Mouse (Mus musculus): ENCODE measurements around the gene Ppp2r1a. TPM values are rescaled to one million over a fixed set of nuclear protein-coding genes. Genes with fewer than 3 reads are reported as not detected.

Ppp2r1a gene
- total RNA-seq (2021): 100 to 1,000 TPM; 282 to 298 TPM
- polyA plus RNA-seq (2012; rRNA removed): 164 and 223 TPM in 2 replicates
- long read RNA-seq, transcript Ppp2r1a-201 (15 exons, 2,410 nt): major isoform, 241 of 392 reads
- long read RNA-seq, partial matches to known transcripts: 145 of 392 reads
- long read RNA-seq, other reads (novel, unspliced or antisense): 6 of 392 reads

DNA sequence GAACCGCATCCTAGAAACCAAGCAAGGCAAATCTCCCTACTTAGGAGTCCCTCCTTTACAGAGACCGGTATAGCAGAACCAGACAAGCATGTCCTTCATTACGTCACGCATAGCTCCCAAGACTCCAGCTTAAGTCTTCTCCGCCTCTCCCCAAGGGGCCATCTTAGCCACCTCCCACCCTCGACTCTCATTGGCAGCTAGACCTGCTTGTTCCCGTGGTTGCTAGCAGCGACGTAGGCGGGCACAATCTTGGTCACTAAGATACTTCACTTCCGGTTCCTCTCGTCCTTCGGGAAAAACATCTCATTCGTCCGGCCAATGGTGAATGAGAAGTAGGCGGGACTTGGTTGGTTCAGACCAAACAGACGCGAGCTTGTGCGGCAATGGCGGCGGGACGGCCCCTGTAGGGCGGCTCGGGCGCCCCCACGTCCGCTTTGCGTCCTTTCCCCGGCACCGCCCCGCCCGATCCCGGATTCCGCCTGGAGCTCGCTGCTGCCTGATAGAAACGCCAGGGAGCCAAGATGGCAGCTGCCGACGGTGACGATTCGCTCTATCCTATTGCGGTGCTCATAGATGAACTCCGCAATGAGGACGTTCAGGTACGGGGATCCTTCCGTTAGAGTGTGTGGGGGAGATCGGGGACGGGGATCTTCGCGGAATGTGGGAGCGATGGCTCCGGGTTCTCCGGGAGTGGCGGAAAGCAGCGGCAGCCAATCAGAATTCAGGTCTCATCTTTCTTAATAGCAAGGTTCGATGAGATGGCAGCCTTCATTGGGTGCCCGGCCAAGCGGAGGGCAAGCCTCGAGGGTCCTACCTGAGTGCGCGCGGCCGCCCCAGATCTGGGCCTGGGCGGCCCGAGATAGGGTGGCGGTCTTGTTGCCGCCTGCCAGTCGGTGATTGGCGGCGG is at the start of gene Ppp2r1a:
Ppp2r1a (plus strand) TSS at position 327 of the 907 bp plus-strand sequence.
- DNase-seq: peak; percentile 99

DNA sequence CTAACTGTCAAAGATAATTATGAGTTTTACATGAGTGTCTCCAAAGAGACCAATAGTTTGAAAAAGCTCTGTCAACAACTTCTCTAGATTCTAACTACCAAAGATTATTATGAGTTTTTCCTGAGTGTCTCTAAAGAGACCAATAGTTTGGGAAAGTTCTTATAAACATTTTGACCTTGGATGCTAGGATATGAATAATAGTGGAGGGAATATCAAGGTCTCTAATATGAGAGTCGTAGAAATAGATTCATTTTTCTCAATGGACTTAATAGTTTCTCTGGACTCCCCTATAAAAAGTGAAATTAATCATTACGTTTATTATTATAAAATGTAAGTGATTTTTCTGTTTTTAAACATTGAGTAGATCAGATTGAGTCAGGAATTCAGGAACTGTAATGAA is 40.1 kb upstream of the Ppp2r1a start, which contains the start of gene Vmn1r231:
Vmn1r231 (minus strand) TSS at position 101 of the 400 bp plus-strand sequence.
- DNase-seq: no peak

DNA sequence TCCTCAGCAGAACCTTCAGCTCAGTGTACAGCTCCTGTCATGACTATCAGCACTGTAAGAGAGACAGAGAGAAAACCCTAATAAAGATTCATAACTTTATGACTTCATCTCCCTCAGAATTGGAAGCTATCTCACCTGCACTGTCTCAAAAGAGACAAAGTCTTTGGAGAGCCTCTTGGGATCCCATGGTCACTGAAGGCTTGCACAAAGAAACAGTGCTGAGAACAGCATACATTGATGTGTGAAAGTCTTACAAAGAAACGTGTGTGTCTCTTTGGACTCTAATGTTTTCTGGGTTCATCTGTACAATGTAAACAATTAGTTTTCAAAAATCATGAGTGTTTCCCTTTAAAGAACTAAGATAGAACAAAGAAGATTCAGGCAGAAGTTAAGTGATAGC is 25.5 kb upstream of the Ppp2r1a start, which contains the start of gene Vmn1r232:
Vmn1r232 (minus strand) TSS at position 101 of the 400 bp plus-strand sequence.
- DNase-seq: no peak

DNA sequence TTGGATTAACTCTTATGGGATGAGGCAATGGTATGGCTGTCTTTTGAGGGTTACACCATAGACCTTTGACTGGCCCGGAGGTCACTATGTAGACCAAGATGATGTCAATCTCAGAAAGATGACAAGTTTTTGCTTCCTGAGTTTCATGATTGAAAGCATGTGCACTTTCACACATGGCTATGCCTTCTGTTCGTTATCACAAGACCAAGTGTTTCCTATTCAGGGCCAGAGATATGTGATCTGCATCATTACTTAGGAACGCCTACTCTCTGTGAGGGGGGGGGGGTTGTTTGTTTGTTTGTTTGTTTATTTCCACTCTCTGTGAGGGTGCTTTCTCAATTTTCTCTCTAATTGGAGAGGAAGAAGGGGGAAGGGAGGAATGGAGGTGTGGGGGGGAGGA is 885 bp upstream of the Ppp2r1a start:
- DNase-seq: no peak

DNA sequence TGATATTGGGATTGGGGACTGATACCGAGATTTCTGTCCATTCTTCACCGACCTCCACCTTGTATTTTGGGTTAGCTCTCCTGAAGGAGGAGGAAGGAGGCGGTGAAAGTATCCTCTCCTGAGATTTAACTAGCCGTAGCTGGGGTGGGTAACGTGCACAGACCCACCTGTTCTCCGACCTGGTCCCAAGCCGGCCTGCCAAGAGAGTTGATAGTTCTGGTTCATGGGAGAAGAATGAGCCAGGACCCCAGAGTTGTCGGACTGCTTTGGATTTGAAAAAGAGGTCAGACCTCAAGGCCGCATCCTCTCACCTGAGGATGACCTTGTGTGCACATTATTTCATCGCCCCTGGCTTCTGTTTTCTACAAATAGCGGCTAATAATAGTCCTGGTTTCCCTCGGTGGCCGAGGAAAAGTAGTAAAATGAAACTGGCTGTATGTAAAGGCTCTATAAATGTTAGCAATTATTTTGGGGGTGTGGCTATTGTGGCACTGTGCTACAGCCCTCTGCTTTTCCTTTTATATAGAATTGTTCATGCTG is 985 bp downstream of the Ppp2r1a start:
- no peak for DNase-seq

DNA sequence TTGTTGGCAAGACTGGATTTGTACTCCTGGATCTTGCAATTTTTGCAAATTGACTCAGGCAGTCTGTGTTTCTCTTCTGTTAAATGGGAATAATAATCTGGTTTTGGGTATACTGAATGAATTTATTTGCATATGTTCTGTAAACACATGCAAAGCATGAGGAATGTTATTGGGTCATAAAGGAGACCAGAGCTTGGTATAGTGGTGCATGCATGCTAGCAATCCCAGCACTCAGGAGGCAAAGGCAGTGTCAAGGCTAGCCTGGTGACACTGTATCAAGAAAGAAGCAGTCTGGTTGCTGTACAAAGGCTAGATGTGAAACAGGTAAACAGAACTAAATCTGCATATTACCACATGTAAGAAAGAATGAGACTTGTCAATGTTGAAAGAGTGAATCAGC is 1.5 kb downstream of the Ppp2r1a start:
- no peak for DNase-seq

DNA sequence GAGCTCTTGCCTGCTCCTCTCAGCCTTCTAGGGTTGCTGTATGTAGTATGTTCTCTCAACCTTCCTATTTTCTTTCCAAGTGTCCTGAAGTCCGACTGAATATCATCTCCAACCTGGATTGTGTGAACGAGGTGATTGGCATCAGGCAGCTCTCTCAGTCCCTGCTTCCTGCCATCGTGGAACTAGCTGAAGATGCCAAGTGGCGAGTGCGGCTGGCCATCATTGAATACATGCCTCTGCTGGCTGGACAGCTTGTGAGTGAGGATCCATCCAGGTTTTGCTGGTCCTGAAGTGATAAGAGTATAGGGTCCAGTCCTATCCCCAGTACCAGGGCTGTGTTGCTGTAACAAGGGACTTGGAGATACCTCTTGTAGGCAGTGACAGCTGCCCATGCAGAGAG is 15.3 kb downstream of the Ppp2r1a start:
- DNase-seq: no peak

DNA sequence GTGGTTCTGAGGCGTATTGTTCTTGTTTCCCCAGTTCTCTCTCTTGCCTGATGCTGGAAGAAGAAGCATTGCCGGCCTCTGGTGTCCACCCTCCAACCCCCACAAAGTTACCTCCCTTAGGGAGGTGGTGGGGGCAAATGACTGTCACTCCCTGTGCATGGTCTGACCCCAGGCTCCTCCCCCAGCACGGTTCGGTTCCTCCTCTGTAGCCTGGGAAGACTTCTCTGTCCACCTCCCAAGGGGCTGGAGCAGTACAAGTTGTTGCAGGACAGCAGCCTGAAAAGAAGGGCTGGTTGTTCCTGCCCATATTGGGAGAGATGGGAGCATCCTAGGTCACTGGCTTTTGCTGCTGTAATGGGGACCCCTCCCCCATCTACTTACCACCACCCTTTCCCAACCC is 20.3 kb downstream of the Ppp2r1a start:
- DNase-seq: no peak

DNA sequence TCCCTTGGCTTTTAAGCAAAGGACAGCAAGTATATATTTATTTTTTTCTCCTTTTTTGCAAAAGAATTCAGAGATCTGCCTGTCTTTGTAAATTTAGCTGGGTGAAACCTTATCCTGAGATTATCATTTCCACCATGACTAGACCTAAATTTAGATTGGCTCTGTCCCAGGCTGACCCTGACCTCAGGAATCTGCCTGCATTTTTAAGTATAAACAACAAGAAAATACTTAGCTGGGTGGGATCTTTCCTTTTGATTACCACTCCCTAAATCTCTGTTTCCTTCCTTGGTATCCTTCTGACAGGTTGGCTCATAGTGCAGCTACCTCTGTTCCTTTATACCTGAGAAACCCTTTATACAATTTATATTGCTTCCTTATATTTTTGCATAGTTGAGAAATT is 21.6 kb downstream of the Ppp2r1a start:
- DNase-seq: no peak

DNA sequence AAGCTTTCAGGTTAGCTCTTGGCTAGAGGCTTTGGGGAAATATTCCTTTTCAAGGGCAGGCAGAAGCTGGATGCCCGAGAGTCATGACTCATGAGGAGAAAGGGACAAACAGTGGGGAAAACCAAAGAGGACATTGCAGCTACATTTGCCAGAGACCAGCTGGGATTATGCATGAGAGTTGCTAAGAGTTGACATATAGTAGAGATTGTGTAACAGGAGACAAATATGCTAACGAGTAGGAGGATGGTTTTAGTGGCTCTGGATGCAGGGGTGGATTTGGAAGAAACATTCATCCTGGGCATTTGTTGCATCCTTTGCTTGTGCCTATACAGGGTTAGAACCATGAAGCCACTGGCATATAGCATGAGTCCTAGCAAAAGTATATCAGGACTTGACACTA is 48.6 kb downstream of the Ppp2r1a start:
- no peak for DNase-seq

DNA sequence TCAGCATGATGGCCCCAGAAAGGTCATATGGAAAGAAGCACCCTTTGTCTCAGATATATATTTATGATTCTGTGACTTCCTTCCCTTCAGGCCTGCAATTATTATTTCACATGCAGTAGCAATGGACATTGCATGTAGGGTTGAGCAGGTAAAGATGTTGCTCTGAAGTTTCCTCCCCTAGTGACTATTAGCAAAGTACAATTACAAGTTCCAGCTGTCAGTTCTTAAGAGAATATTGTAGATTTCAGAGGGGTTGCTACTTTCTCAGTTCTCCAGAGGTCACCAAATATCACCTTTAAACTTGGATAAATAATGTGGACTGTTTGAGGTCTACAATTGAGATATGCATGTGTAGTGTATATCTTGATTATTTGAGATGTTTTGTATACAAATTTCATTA is 51.3 kb downstream of the Ppp2r1a start, which contains the start of gene Vmn1r233:
Vmn1r233 (minus strand) TSS at position 101 of the 400 bp plus-strand sequence.
- no peak for DNase-seq

DNA sequence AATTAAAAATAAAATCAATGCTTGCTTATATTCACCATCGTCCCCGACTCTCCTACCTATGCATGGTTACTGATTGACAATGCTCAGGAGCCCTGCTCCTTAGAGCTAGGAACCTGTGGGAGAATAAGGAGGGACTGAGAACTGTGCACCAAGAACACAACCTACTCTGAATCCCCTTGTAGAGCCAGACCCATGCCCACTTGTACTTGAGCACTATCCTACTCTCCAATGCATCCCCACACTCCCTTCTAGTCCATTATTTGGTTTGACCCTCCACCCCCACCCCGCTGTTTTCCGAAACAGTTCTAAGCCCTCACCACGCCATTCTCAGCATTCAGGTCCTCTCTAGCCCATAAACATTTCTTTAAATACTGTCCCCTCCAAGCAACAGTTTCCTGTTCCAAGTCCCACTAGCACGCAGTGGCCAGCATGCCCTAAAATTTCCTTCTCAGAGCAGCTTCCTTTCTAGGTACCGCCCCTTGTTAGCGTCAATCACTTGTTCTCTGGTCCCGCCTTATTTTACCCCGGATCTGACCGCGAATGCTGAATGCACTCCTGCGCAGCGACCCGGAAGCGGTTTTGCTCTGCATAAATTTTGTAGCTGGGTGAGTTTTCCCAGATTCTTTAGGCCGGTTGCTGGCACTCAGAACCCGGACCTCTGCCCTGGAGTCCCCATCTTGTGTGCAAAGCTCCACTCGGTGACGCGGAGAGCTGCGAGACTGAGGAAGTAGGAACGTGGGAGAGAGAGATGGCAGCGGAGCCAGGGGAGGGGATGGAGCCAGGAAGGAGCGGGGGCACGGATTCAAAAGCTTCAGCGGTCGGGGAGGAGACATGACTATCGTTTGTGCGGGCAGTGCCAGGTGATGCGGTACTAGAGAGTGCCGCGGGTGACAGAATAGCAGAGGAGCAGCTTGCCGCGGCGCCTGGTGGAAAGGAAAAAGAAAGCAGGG is 63.5 kb downstream of the Ppp2r1a start, which contains the start of gene Zfp160:
Zfp160 (plus strand) TSS at position 522 of the 950 bp plus-strand sequence.
- DNase-seq: peak; percentile 91

DNA sequence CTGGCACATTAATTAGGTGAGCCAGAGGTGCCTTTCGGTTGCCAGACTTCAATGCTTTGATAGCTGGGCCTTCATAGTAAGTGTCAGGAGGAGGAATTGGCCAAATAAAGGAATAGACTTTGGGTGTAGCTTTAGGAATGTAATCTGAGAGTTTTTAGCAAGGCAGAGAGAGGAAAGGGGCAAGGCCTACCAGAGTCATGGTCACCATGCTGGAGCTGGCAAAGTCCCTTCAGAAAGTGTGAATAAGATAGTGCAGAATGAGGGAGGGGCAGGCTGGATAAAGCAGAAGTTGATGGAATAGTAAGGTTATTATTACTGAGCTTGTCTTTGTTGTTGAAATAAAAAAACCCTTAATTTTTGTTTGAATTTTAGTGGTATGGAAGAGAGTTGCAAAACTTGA is 64.6 kb downstream of the Ppp2r1a start:
- peak; percentile 21 for DNase-seq

Other genes with a start within 250 kb of the Ppp2r1a start
- not detected for gene Vmn1r227, start 215.5 kb upstream of the Ppp2r1a start, total RNA-seq (2021)
- not detected in 2 replicates for gene Vmn1r227, start 215.5 kb upstream of the Ppp2r1a start, polyA plus RNA-seq (2012; rRNA removed)
- not detected for gene Vmn1r228, start 159.2 kb upstream of the Ppp2r1a start, total RNA-seq (2021)
- not detected in 2 replicates for gene Vmn1r228, start 159.2 kb upstream of the Ppp2r1a start, polyA plus RNA-seq (2012; rRNA removed)
- not detected for gene Vmn1r229, start 133.8 kb upstream of the Ppp2r1a start, total RNA-seq (2021)
- gene Vmn1r229, start 133.8 kb upstream of the Ppp2r1a start, polyA plus RNA-seq (2012; rRNA removed): not detected in 2 replicates
- gene Vmn1r230, start 104.9 kb upstream of the Ppp2r1a start, total RNA-seq (2021): not detected
- gene Vmn1r230, start 104.9 kb upstream of the Ppp2r1a start, polyA plus RNA-seq (2012; rRNA removed): not detected in 2 replicates
- gene Vmn1r231, start 40.2 kb upstream of the Ppp2r1a start, total RNA-seq (2021): not detected
- gene Vmn1r231, start 40.2 kb upstream of the Ppp2r1a start, polyA plus RNA-seq (2012; rRNA removed): not detected in 2 replicates
- not detected for gene Vmn1r232, start 25.6 kb upstream of the Ppp2r1a start, total RNA-seq (2021)
- not detected in 2 replicates for gene Vmn1r232, start 25.6 kb upstream of the Ppp2r1a start, polyA plus RNA-seq (2012; rRNA removed)
- gene Vmn1r233, start 51.2 kb downstream of the Ppp2r1a start, total RNA-seq (2021): not detected
- not detected in 2 replicates for gene Vmn1r233, start 51.2 kb downstream of the Ppp2r1a start, polyA plus RNA-seq (2012; rRNA removed)
- gene Zfp160, start 63.6 kb downstream of the Ppp2r1a start, total RNA-seq (2021): 10 to 100 TPM; 12.4 to 13.5 TPM
- 0.81 and 0.90 TPM in 2 replicates for gene Zfp160, start 63.6 kb downstream of the Ppp2r1a start, polyA plus RNA-seq (2012; rRNA removed)